Mouse (Mus musculus) thymus, adult 2 months (tissue): Measurements from ENCODE around the gene Fer. TPM values are rescaled to one million over a fixed set of nuclear protein-coding genes. Genes with fewer than 3 reads are reported as not detected.

Experiments
- DNase-seq: peaks from one replicate; pipeline ENCODE4 v3.0.0; 2021
- H3K27ac ChIP-seq: fragments of 200-500 bp; 2 replicates; pipeline ENCODE4 v1.5.1; 2012; ENCODE audit warnings: low read length, control low read depth; ENCODE audit not compliant: control insufficient read depth, insufficient read depth
- H3K27me3 ChIP-seq: fragments of 200-500 bp; 2 replicates; pipeline ENCODE4 v1.6.1; 2012; ENCODE audit warnings: mild to moderate bottlenecking, low read length, moderate library complexity, mixed read lengths; ENCODE audit not compliant: control insufficient read depth, insufficient read depth
- H3K36me3 ChIP-seq: fragments of 200-500 bp; 2 replicates; pipeline ENCODE4 v1.6.1; 2012; ENCODE audit warnings: mild to moderate bottlenecking, low read length, moderate library complexity; ENCODE audit not compliant: control insufficient read depth, insufficient read depth
- H3K4me1 ChIP-seq: fragments of 200-500 bp; replicated peaks from 2 replicates; pipeline ENCODE4 v1.6.1; 2012; ENCODE audit warnings: low read length; ENCODE audit not compliant: control insufficient read depth, insufficient read depth
- H3K4me3 ChIP-seq: fragments of 200-500 bp; 2 replicates; pipeline ENCODE4 v1.5.1; 2012; ENCODE audit warnings: mild to moderate bottlenecking, low read length, control low read depth, moderate library complexity; ENCODE audit not compliant: control insufficient read depth, insufficient read depth
- CTCF ChIP-seq: fragments of 200-500 bp; IDR thresholded peaks from 2 replicates; pipeline ENCODE4 v1.5.1; 2012; ENCODE audit warnings: mild to moderate bottlenecking, control low read depth, low read length, moderate library complexity, borderline replicate concordance; ENCODE audit not compliant: control insufficient read depth, poor library complexity, insufficient read depth; ENCODE audit errors: extremely low read depth
- POLR2A ChIP-seq: fragments of 200-500 bp; IDR thresholded peaks from 2 replicates; pipeline ENCODE4 v1.6.1; 2012; ENCODE audit warnings: mild to moderate bottlenecking, low read length, control low read depth, moderate library complexity; ENCODE audit not compliant: control insufficient read depth, poor library complexity, insufficient read depth; ENCODE audit errors: extremely low read depth
- WGBS: fragments of 180-500 bp; shearing (Covaris S2); methylation state at CpG from one replicate; pipeline ENCODE4 v1.1.7; 2018; 5-methylcytosine and 5-hydroxymethylcytosine counted together
- polyA plus RNA-seq: library from polyadenylated mRNA; depleted of rRNA; stranded (reverse); fragments of >200 nt; gene quantifications from 2 replicates; pipeline ENCODE4 v1.2.3, GENCODE M21; 2012

The Fer gene
- polyA plus RNA-seq, 1 experiment = 0.69 TPM

DNA sequence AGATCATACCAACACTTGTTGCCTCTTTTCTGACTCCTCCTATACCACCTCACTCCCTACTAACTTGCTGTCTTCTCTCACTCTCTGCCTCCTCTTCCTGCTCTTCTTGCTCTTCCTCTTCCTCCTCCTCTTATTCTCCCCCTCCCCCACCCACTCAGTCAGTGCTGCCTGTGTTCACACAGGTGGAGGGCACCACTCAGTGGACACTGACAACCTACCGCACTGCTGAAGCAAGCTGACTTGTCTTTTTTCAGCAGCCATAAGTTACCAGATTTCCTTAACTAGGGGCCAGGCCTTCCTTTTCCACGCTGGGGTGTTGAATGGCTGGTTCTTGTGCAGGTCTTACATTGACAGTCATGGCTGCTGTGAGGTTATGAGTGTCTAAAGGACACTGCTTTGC is 72.5 kb downstream of the Fer start:
- DNase-seq = no peak
- Histone ChIP-seq H3K36me3 (no peaks in the 10 kb centered on the region), H3K27ac (no peak overlapping the region), H3K4me3 (no peak overlapping the region), H3K27me3 (no peaks in the 10 kb centered on the region), H3K4me1 (no peaks in the 10 kb centered on the region)
- 93% methylated on average over 2 of the region's 2 CpGs for WGBS
- TF ChIP-seq POLR2A = no peak
- TF ChIP-seq CTCF = no peak

- no peaks in the 10 kb centered on the region for H3K4me1 ChIP-seq
- no peak for TF ChIP-seq POLR2A
- no peak for TF ChIP-seq CTCF
- H3K27me3 ChIP-seq = no peaks in the 10 kb centered on the region
- no peak for DNase-seq
- H3K27ac ChIP-seq = no peak overlapping the region
- 93% methylated on average over 18 of the region's 18 CpGs for WGBS
- H3K4me3 ChIP-seq = no peak overlapping the region
- H3K36me3 ChIP-seq = no peaks in the 10 kb centered on the region
Observed at GRCm38 (mm10) chr17:63937886-63938285, 75.0 kb downstream of the Fer start.

GRCm38 (mm10) chr17:63946772-63947171 is 83.9 kb downstream of the Fer start:
- no peak overlapping the region for H3K27ac ChIP-seq
- TF ChIP-seq CTCF = no peak
- no peak for TF ChIP-seq POLR2A
- 96% methylated on average over 2 of the region's 2 CpGs for WGBS

GRCm38 (mm10) chr17:63948811-63949210 is 85.9 kb downstream of the Fer start:
- no peaks in the 10 kb centered on the region for H3K36me3 ChIP-seq
- 97% methylated on average over 4 of the region's 4 CpGs for WGBS
- no peaks in the 10 kb centered on the region for H3K27me3 ChIP-seq
- no peaks in the 10 kb centered on the region for H3K4me1 ChIP-seq
- TF ChIP-seq CTCF (no peak), POLR2A (no peak)
- H3K27ac ChIP-seq = no peak overlapping the region
- no peak for DNase-seq
- H3K4me3 ChIP-seq = no peak overlapping the region

More at GRCm38 (mm10) chr17:63946772-63947171, 83.9 kb downstream of the Fer start:
- no peak overlapping the region for H3K4me3 ChIP-seq
- H3K27me3 ChIP-seq = no peaks in the 10 kb centered on the region
- no peaks in the 10 kb centered on the region for H3K4me1 ChIP-seq
- H3K36me3 ChIP-seq = no peaks in the 10 kb centered on the region
- DNase-seq = no peak

- Histone ChIP-seq H3K4me1 (no peaks in the 10 kb centered on the region), H3K27me3 (no peaks in the 10 kb centered on the region), H3K36me3 (no peaks in the 10 kb centered on the region), H3K27ac (no peak overlapping the region), H3K4me3 (no peak overlapping the region)
- TF ChIP-seq CTCF (no peak), POLR2A (no peak)
- DNase-seq = no peak
- WGBS = 88% methylated on average over 2 of the region's 2 CpGs
Observed at GRCm38 (mm10) chr17:63951436-63951835, 88.6 kb downstream of the Fer start.

DNA sequence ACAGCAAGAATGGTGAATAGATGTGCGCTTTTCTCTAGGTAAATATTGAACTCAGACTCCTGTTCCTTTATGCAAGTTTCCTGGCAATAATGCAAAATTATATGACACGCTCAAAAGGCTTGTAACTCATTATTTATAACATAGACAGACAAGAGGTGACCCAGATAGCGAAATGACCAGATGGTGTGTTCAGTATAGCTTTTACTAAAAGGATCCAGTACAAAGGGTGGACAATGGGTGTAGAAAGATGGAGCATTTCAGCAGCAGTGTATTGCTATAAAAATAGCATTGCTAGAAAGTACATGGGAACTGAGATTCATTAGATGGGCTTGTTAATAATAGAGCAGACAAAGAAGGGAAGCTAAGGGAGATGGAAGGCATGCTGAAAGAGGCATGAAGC is 104.2 kb downstream of the Fer start:
- no peak for DNase-seq
- H3K27me3 ChIP-seq = no peaks in the 10 kb centered on the region
- H3K4me1 ChIP-seq = no peaks in the 10 kb centered on the region
- WGBS = 97% methylated on average over 3 of the region's 3 CpGs
- no peak for TF ChIP-seq CTCF
- TF ChIP-seq POLR2A = no peak
- H3K36me3 ChIP-seq = no peaks in the 10 kb centered on the region
- H3K27ac ChIP-seq = no peak overlapping the region
- H3K4me3 ChIP-seq = no peak overlapping the region

- no peak for TF ChIP-seq POLR2A
- no peak for TF ChIP-seq CTCF
- Histone ChIP-seq H3K27ac (no peak overlapping the region), H3K4me1 (no peaks in the 10 kb centered on the region), H3K4me3 (no peak overlapping the region), H3K36me3 (no peaks in the 10 kb centered on the region), H3K27me3 (no peaks in the 10 kb centered on the region)
- DNase-seq = no peak
- WGBS = 82% methylated on average over 10 of the region's 10 CpGs
Observed at GRCm38 (mm10) chr17:63969448-63969847, 106.6 kb downstream of the Fer start.
